Mouse (Mus musculus): ENCODE measurements at regions not wholly inside any gene's neighbourhood (a gene's known extent, or its start where the extent isn't known, plus 50 kb on each side); places are given as distances from the start of the nearest gene placed in this dataset.
"Not testable (repeated sequence)": the region's sequence is repeated elsewhere in the genome, so short reads cannot be mapped to it uniquely, and the experiment has no call there.

GRCm38 (mm10) chr1:107677404-107677803 is 87.6 kb downstream of the Serpinb8 start:
- intact Hi-C loops (cut with DNase I) = no loop called here
- Histone ChIP-seq H3K27ac (no peak overlapping the region), H3K4me3 (no peak overlapping the region)
- DNase-seq = no peak
- no peak for TF ChIP-seq CTCF (IDR thresholded peaks at IDR 0.05)

GRCm38 (mm10) chr1:107696858-107697257 is 107.1 kb downstream of the Serpinb8 start:
- DNase-seq = no peak
- TF ChIP-seq CTCF (IDR thresholded peaks at IDR 0.05) = no peak
- intact Hi-C loops (cut with DNase I) = no loop called here
- Histone ChIP-seq H3K27ac (no peak overlapping the region), H3K4me3 (no peak overlapping the region)

GRCm38 (mm10) chr1:107706108-107706548 is 116.3 kb downstream of the Serpinb8 start:
- intact Hi-C loops (cut with DNase I) = no loop called here
- no peak for DNase-seq
- TF ChIP-seq CTCF (IDR thresholded peaks at IDR 0.05) = no peak
- H3K27ac ChIP-seq = no peak overlapping the region
- H3K4me3 ChIP-seq = no peak overlapping the region

GRCm38 (mm10) chr1:107708601-107709000 is 118.8 kb downstream of the Serpinb8 start:
- no peak for DNase-seq
- no peak overlapping the region for H3K4me3 ChIP-seq
- TF ChIP-seq CTCF (IDR thresholded peaks at IDR 0.05) = no peak
- intact Hi-C loops (cut with DNase I) = no loop called here
- H3K27ac ChIP-seq = no peak overlapping the region

GRCm38 (mm10) chr1:107714869-107715268 is 125.1 kb downstream of the Serpinb8 start:
- TF ChIP-seq CTCF (IDR thresholded peaks at IDR 0.05) = no peak
- no peak overlapping the region for H3K4me3 ChIP-seq

GRCm38 (mm10) chr1:107719304-107719703 is 129.5 kb downstream of the Serpinb8 start:
- no peak overlapping the region for H3K4me3 ChIP-seq
- no peak for TF ChIP-seq CTCF (IDR thresholded peaks at IDR 0.05)

More at GRCm38 (mm10) chr1:107714869-107715268, 125.1 kb downstream of the Serpinb8 start:
- H3K27ac ChIP-seq = no peak overlapping the region
- intact Hi-C loops (cut with DNase I) = no loop called here
- no peak for DNase-seq

GRCm38 (mm10) chr1:107728113-107728839 is 138.5 kb downstream of the Serpinb8 start:
- Histone ChIP-seq H3K27ac (no peak overlapping the region), H3K4me3 (no peak overlapping the region)
- TF ChIP-seq CTCF (IDR thresholded peaks at IDR 0.05) = no peak
- intact Hi-C loops (cut with DNase I) = no loop called here
- DNase-seq = no peak

More at GRCm38 (mm10) chr1:107719304-107719703, 129.5 kb downstream of the Serpinb8 start:
- intact Hi-C loops (cut with DNase I) = no loop called here
- no peak for DNase-seq
- H3K27ac ChIP-seq = no peak overlapping the region

- no peak for TF ChIP-seq CTCF (IDR thresholded peaks at IDR 0.05)
- H3K27ac ChIP-seq = no peak overlapping the region
- intact Hi-C loops (cut with DNase I) = no loop called here
- DNase-seq = no peak
- no peak overlapping the region for H3K4me3 ChIP-seq
These were observed 175.5 kb downstream of the Serpinb8 start for GRCm38 (mm10) chr1:107765307-107765706.

- Histone ChIP-seq H3K4me3 (no peak overlapping the region), H3K27ac (peak overlapping the region; percentile 48; the same call in 1 of the 2 replicates)
- TF ChIP-seq CTCF (IDR thresholded peaks at IDR 0.05) = no peak
- DNase-seq = peak; percentile 24
- intact Hi-C loops (cut with DNase I) = no loop called here
These were observed 177.6 kb downstream of the Serpinb8 start for GRCm38 (mm10) chr1:107767198-107767947.

GRCm38 (mm10) chr1:107772967-107773366 is 183.2 kb downstream of the Serpinb8 start:
- no peak for TF ChIP-seq CTCF (IDR thresholded peaks at IDR 0.05)
- intact Hi-C loops (cut with DNase I) = no loop called here
- Histone ChIP-seq H3K27ac (no peak overlapping the region), H3K4me3 (no peak overlapping the region)
- no peak for DNase-seq

GRCm38 (mm10) chr1:107783079-107783478 is 193.3 kb downstream of the Serpinb8 start:
- no peak overlapping the region for H3K4me3 ChIP-seq
- DNase-seq = no peak
- TF ChIP-seq CTCF (IDR thresholded peaks at IDR 0.05) = no peak
- intact Hi-C loops (cut with DNase I) = no loop called here
- H3K27ac ChIP-seq = no peak overlapping the region

- Histone ChIP-seq H3K4me3 (no peak overlapping the region), H3K27ac (no peak overlapping the region)
- intact Hi-C loops (cut with DNase I) = no loop called here
- no peak for DNase-seq
- no peak for TF ChIP-seq CTCF (IDR thresholded peaks at IDR 0.05)
These were observed 216.0 kb downstream of the Serpinb8 start for GRCm38 (mm10) chr1:107805823-107806222.

- H3K4me3 ChIP-seq; H3K27ac ChIP-seq; intact Hi-C loops (cut with DNase I); DNase-seq: not testable (repeated sequence)
These were observed 217.6 kb downstream of the Serpinb8 start for GRCm38 (mm10) chr1:107807367-107807766.

All from gastrocnemius, adult 2 months (tissue).